ENCODE assay signal across 20 mouse cellular contexts in the genomic region with DNA sequence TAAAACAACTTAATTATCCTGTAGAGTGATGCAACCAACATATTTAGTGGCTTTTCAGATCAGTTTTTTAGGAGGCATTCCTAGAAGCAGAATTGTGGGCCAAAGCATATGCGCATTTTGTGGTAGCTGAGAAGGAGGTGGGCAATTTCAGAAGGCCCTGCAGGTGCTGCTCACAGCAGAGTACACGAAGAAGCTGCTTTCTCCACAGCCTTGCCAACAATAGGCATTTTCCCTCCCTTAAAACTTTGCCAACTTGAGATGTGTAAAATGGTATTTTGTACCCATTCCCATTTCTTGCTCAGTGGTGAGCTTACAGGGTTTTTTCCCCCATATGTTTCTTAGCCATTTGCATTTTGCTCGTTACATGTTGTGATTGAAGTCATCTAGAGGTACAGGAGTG.
"Had no signal": no experiment of that assay in that cellular context is flagged by ENCODE, and none has a peak within 500 bp of the region (broad histone marks: within the 10 kb centered on the region; RNA-seq: fewer than 3 reads in every experiment).

No protein-coding gene starts in this region.

- H3K36me3 ChIP-seq: lung, embryonic 15.5 days; midbrain, embryonic 10.5 days; midbrain, embryonic 12.5 days; neural tube, embryonic 13.5 days; neural tube, embryonic 15.5 days had no signal

- H3K9ac ChIP-seq: lung, embryonic 15.5 days; midbrain, embryonic 12.5 days; neural tube, embryonic 13.5 days; neural tube, embryonic 15.5 days had no signal

- H3K27ac ChIP-seq: lung, embryonic 15.5 days; midbrain, embryonic 10.5 days; midbrain, embryonic 12.5 days; neural tube, embryonic 13.5 days; neural tube, embryonic 15.5 days had no signal

- H3K4me3 ChIP-seq: lung, embryonic 15.5 days; midbrain, embryonic 10.5 days; midbrain, embryonic 12.5 days; myocyte; neural tube, embryonic 13.5 days; neural tube, embryonic 15.5 days had no signal

- H3K27me3 ChIP-seq: lung, embryonic 15.5 days; midbrain, embryonic 12.5 days; neural tube, embryonic 13.5 days; neural tube, embryonic 15.5 days had no signal

- H3K9me3 ChIP-seq: lung, embryonic 15.5 days; midbrain, embryonic 10.5 days; midbrain, embryonic 12.5 days; neural tube, embryonic 13.5 days; neural tube, embryonic 15.5 days had no signal

- H3K4me1 ChIP-seq: lung, embryonic 15.5 days; midbrain, embryonic 10.5 days; midbrain, embryonic 12.5 days; neural tube, embryonic 13.5 days; neural tube, embryonic 15.5 days had no signal

- ATAC-seq: lung, postnatal 0 days; midbrain, embryonic 16.5 days had no signal

- H3K4me2 ChIP-seq: lung, embryonic 15.5 days; midbrain, embryonic 12.5 days; neural tube, embryonic 13.5 days; neural tube, embryonic 15.5 days had no signal

- DNase-seq: lung, adult 2 months; lung, postnatal 14 days; lung, postnatal 36 days; midbrain, embryonic 14.5 days; retina, postnatal 1 day; right cerebral cortex, adult 18-20 months; right cerebral cortex, postnatal 25 days; right cerebral cortex, postnatal 4 days; spleen, adult 18-20 months; thymus, adult 18-20 months; thymus, postnatal 14 days; thymus, postnatal 36 days had no signal
